Mouse (Mus musculus) liver, embryonic 13.5 days (tissue): Measurements from ENCODE around the gene Olfr1185-ps1. TPM values are rescaled to one million over a fixed set of nuclear protein-coding genes. Genes with fewer than 3 reads are reported as not detected.
"Not testable (repeated sequence)": the region's sequence is repeated elsewhere in the genome, so short reads cannot be mapped to it uniquely, and the experiment has no call there.

Experiments
- ATAC-seq: fragments of 200-750 bp; cut with Nextera tagmentation; 2 replicates; pipeline ENCODE4 v1.8.0; 2017; ENCODE audit warnings: low read depth, mild to moderate bottlenecking, moderate number of reproducible peaks, moderate library complexity
- DNase-seq: peaks from one replicate; pipeline ENCODE4 v3.0.0; 2022
- H3K27ac ChIP-seq: fragments of 300-500 bp; sonication (generic); 2 replicates; pipeline ENCODE4 v1.5.1; 2015; ENCODE audit warnings: moderate library complexity, mild to moderate bottlenecking, inconsistent platforms
- H3K27me3 ChIP-seq: fragments of 300-500 bp; sonication (generic); 2 replicates; pipeline ENCODE4 v1.6.1; 2015; ENCODE audit warnings: mild to moderate bottlenecking, inconsistent platforms
- H3K36me3 ChIP-seq: fragments of 300-500 bp; sonication (generic); 2 replicates; pipeline ENCODE4 v1.6.1; 2015; ENCODE audit warnings: mild to moderate bottlenecking, inconsistent platforms
- H3K4me1 ChIP-seq: fragments of 300-500 bp; sonication (generic); replicated peaks from 2 replicates; pipeline ENCODE4 v1.6.1; 2015; ENCODE audit warnings: inconsistent platforms
- H3K4me2 ChIP-seq: fragments of 300-500 bp; sonication (generic); 2 replicates; pipeline ENCODE4 v1.6.1; 2015; ENCODE audit warnings: inconsistent platforms, mild to moderate bottlenecking, moderate library complexity
- H3K4me3 ChIP-seq: fragments of 300-500 bp; sonication (generic); replicated peaks from 2 replicates; pipeline ENCODE4 v1.5.1; 2015; ENCODE audit warnings: mild to moderate bottlenecking, inconsistent platforms
- H3K9ac ChIP-seq: fragments of 300-500 bp; sonication (generic); 2 replicates; pipeline ENCODE4 v1.6.1; 2015; ENCODE audit warnings: mild to moderate bottlenecking, inconsistent platforms
- H3K9me3 ChIP-seq: fragments of 300-500 bp; sonication (generic); replicated peaks from 2 replicates; pipeline ENCODE4 v1.6.1; 2016; ENCODE audit warnings: inconsistent platforms
- WGBS: fragments of 180-500 bp; shearing (Covaris S2); methylation state at CpG from one replicate; pipeline ENCODE4 v1.1.7; 2015; ENCODE audit not compliant: insufficient replicate concordance; 5-methylcytosine and 5-hydroxymethylcytosine counted together
- polyA plus RNA-seq: library from polyadenylated mRNA; unstranded; fragments of >200 nt; fragmentation: Nextera tagmentation; extraction: Ambion mirVana; gene quantifications from 2 replicates; pipeline ENCODE4 v1.2.1, GENCODE M21; 2015

Olfr1185-ps1 gene
- polyA plus RNA-seq: not detected in 2 replicates

DNA sequence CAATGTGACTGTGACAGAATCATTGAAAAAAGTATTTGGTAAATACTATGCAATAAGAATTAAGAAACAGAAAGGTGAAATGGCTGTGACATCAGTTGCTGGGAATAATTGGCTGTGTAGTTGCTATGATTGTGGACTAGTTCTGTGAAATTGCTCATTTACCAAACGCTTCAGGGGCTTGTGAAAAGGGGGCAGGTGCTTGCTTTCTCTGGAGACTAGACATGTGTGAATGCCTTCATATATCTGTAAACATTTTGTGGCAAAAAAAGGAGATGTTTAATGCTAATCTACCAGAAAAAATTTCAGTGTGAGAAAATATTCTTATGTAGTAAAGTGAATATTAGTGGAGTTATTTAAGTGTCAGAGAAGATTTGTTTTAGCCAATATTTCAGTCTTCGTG, at the start of gene Olfr1185-ps1:
Olfr1185-ps1 (plus strand) TSS at position 301 of the 400 bp plus-strand sequence.
- Histone ChIP-seq H3K9me3 (no peaks in the 10 kb centered on the region), H3K9ac (no peak within 1 kb of the TSS), H3K4me2 (no peak within 1 kb of the TSS), H3K4me1 (no peaks in the 10 kb centered on the region), H3K27ac (no peak within 1 kb of the TSS), H3K4me3 (no peak within 1 kb of the TSS), H3K36me3 (no peaks in the 10 kb centered on the region), H3K27me3 (no peaks in the 10 kb centered on the region)
- DNase-seq: no peak
- WGBS: 51% methylated on average over 2 of the region's 2 CpGs
- no peak for ATAC-seq

DNA sequence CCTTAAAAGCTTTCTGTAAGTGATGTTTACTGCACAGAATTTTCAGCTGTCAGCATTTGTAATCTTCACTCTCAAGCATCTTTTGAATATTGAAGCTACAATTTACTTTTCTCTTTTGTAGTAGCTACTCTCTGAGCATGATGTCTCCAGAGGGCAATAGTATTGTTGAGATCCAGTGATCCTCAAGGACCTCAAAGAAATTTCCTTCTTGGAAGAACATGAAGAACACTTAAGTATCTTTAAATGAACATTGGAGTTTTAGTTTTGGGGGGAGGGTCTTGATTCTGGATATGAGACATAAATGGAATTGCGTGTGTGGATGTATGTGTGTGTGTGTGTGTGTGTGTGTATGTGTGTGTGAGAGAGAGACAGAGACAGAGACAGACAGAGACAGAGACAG, 44.1 kb upstream of the Olfr1185-ps1 start, which contains the start of gene Gm13757:
Gm13757 (minus strand) TSS at position 101 of the 400 bp plus-strand sequence.
- Histone ChIP-seq H3K4me1 (no peaks in the 10 kb centered on the region), H3K9ac (no peak within 1 kb of the TSS), H3K36me3 (no peaks in the 10 kb centered on the region), H3K9me3 (no peaks in the 10 kb centered on the region), H3K4me3 (no peak within 1 kb of the TSS), H3K27ac (no peak within 1 kb of the TSS), H3K27me3 (no peaks in the 10 kb centered on the region), H3K4me2 (no peak within 1 kb of the TSS)
- DNase-seq (no peak), ATAC-seq (no peak)
- 50% methylated on average over 1 of the region's 1 CpGs for WGBS

DNA sequence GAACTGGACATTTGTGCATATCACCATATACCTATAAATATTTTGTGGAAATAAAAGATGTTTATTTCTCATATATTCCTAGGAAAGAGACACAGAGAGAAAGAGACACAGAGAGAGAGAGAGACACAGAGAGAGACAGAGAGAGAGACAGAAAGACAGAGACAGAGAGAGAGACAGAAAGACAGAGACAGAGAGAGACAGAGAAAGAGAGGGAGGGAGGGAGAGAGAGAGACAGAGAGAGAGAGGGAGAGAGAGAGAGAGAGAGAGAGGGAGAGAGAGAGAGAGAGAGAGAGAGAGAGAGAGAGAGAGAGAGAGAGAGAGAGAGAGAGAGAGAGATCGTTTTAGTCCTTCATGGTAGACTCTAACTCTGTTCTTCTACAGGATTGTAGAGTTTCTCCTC, 38.6 kb upstream of the Olfr1185-ps1 start, which contains the start of gene Olfr1183:
Olfr1183 (plus strand) TSS at position 301 of the 400 bp plus-strand sequence.
- WGBS: 45% methylated on average over 1 of the region's 1 CpGs
- not testable (repeated sequence) for H3K9ac ChIP-seq, H3K27ac ChIP-seq, DNase-seq, H3K27me3 ChIP-seq, H3K4me1 ChIP-seq, H3K9me3 ChIP-seq, H3K4me2 ChIP-seq, H3K4me3 ChIP-seq, H3K36me3 ChIP-seq, ATAC-seq

DNA sequence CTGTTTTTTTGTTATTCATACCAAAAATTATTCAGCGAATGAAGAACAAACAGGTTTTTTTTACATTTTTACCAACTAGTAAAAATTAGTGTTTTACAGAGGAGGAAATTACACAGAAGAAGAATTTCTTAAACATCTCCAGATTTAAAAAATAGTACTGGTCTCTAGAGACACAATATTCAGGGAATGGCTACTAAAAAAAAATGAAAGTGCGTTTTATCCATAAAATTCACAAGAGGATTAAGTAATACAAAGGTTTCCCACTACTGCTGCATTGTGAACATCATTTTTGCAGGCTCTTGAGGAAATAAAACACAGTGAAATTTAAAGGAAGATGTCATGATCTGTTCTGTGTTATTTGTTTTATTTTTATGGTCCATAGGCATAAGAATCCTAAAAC, 9.8 kb upstream of the Olfr1185-ps1 start, which contains the start of gene Olfr1184:
Olfr1184 (plus strand) TSS at position 301 of the 400 bp plus-strand sequence.
- Histone ChIP-seq H3K4me1 (no peaks in the 10 kb centered on the region), H3K9ac (no peak within 1 kb of the TSS), H3K4me2 (no peak within 1 kb of the TSS), H3K9me3 (no peaks in the 10 kb centered on the region), H3K36me3 (no peaks in the 10 kb centered on the region), H3K4me3 (no peak within 1 kb of the TSS), H3K27ac (no peak within 1 kb of the TSS), H3K27me3 (no peaks in the 10 kb centered on the region)
- DNase-seq: no peak
- 63% methylated on average over 2 of the region's 2 CpGs for WGBS
- ATAC-seq: no peak

DNA sequence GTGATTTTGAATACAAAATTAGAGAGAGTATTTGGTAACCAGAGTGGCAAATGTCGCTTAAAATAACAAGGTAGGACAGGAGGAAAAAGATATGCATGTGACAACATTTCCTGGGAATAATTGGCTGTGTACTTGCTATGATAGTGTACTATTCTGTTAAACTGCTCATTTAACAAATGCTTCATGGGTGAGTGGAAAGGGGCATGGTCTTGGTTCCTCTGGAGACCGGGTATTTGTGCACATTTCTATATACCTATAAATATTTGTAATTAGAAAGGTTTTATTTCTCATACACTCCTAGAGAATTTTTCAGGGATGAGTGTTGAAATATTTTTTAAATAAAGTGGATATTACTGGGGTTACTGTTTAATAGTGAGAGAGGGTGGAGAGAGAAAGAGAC, 25.1 kb downstream of the Olfr1185-ps1 start, which contains the start of gene Olfr1186:
Olfr1186 (plus strand) TSS at position 301 of the 400 bp plus-strand sequence.
- WGBS: 55% methylated on average over 2 of the region's 2 CpGs
- no peak within 1 kb of the TSS for H3K4me3 ChIP-seq
- H3K9ac ChIP-seq: no peak within 1 kb of the TSS
- no peak for DNase-seq
- no peaks in the 10 kb centered on the region for H3K27me3 ChIP-seq
- no peaks in the 10 kb centered on the region for H3K9me3 ChIP-seq
- H3K36me3 ChIP-seq: no peaks in the 10 kb centered on the region
- ATAC-seq: no peak
- H3K27ac ChIP-seq: no peak within 1 kb of the TSS
- H3K4me1 ChIP-seq: no peaks in the 10 kb centered on the region
- no peak within 1 kb of the TSS for H3K4me2 ChIP-seq

DNA sequence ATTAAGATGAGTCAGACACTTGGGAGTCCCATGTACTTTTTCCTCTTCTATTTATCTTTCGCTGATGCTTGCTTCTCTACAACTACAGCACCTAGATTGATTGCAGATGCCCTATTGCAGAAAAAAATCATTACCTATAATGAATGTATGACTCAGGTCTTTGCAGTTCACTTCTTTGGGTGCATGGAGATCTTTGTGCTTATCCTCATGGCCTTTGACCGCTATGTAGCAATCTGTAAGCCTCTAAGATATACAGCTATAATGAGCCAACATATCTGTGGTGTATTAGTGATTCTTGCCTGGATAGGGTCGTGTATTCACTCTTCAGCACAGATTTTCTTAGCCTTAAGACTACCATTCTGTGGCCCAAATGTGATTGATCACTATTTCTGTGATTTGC, 32.6 kb downstream of the Olfr1185-ps1 start:
- no peak overlapping the region for H3K4me2 ChIP-seq
- H3K36me3 ChIP-seq: no peaks in the 10 kb centered on the region
- DNase-seq (no peak), ATAC-seq (no peak)
- H3K27me3 ChIP-seq: no peaks in the 10 kb centered on the region
- no peak overlapping the region for H3K27ac ChIP-seq
- 47% methylated on average over 3 of the region's 3 CpGs for WGBS
- H3K4me1 ChIP-seq: no peaks in the 10 kb centered on the region
- no peaks in the 10 kb centered on the region for H3K9me3 ChIP-seq
- H3K9ac ChIP-seq: no peak overlapping the region
- no peak overlapping the region for H3K4me3 ChIP-seq

Other genes starting within 250 kb of the Olfr1185-ps1 start
- gene Olfr1173, start 213.4 kb upstream of the Olfr1185-ps1 start, polyA plus RNA-seq: not detected in 2 replicates
- not detected in 2 replicates for gene Olfr1174-ps, start 178.2 kb upstream of the Olfr1185-ps1 start, polyA plus RNA-seq
- gene Olfr1175-ps, start 166.1 kb upstream of the Olfr1185-ps1 start, polyA plus RNA-seq: not detected in 2 replicates
- gene Olfr1176, start 156.6 kb upstream of the Olfr1185-ps1 start, polyA plus RNA-seq: not detected in 2 replicates
- gene Olfr1177-ps, start 146.8 kb upstream of the Olfr1185-ps1 start, polyA plus RNA-seq: not detected in 2 replicates
- gene Olfr1178, start 106.3 kb upstream of the Olfr1185-ps1 start, polyA plus RNA-seq: not detected in 2 replicates
- not detected in 2 replicates for gene Olfr1179, start 86.9 kb upstream of the Olfr1185-ps1 start, polyA plus RNA-seq
- not detected in 2 replicates for gene Olfr1180, start 74.2 kb upstream of the Olfr1185-ps1 start, polyA plus RNA-seq
- not detected in 2 replicates for gene Olfr1181, start 67.1 kb upstream of the Olfr1185-ps1 start, polyA plus RNA-seq
- not detected in 2 replicates for gene Gm13757, start 44.2 kb upstream of the Olfr1185-ps1 start, polyA plus RNA-seq
- not detected in 2 replicates for gene Olfr1183, start 38.5 kb upstream of the Olfr1185-ps1 start, polyA plus RNA-seq
- gene Olfr1184, start 9.7 kb upstream of the Olfr1185-ps1 start, polyA plus RNA-seq: not detected in 2 replicates
- not detected in 2 replicates for gene Olfr1186, start 25.2 kb downstream of the Olfr1185-ps1 start, polyA plus RNA-seq
- gene Olfr1188, start 63.6 kb downstream of the Olfr1185-ps1 start, polyA plus RNA-seq: not detected in 2 replicates
- gene Olfr1189, start 93.1 kb downstream of the Olfr1185-ps1 start, polyA plus RNA-seq: not detected in 2 replicates
- gene Olfr1191-ps1, start 147.2 kb downstream of the Olfr1185-ps1 start, polyA plus RNA-seq: not detected in 2 replicates
- not detected in 2 replicates for gene Olfr1192-ps1, start 155.2 kb downstream of the Olfr1185-ps1 start, polyA plus RNA-seq
- gene Olfr1193, start 182.3 kb downstream of the Olfr1185-ps1 start, polyA plus RNA-seq: not detected in 2 replicates
- gene Olfr1195, start 195.9 kb downstream of the Olfr1185-ps1 start, polyA plus RNA-seq: not detected in 2 replicates
- not detected in 2 replicates for gene Olfr1196, start 211.3 kb downstream of the Olfr1185-ps1 start, polyA plus RNA-seq
- gene Olfr1197, start 239.0 kb downstream of the Olfr1185-ps1 start, polyA plus RNA-seq: not detected in 2 replicates